Mouse (Mus musculus) kidney, adult 11 months (tissue): Measurements from ENCODE around the gene Scg3.
"Not testable (repeated sequence)": the region's sequence is repeated elsewhere in the genome, so short reads cannot be mapped to it uniquely, and the experiment has no call there.

ENCODE experiments used
- DNase-seq: peaks from one replicate; pipeline ENCODE4 v3.0.0; 2022

Scg3 gene

DNA sequence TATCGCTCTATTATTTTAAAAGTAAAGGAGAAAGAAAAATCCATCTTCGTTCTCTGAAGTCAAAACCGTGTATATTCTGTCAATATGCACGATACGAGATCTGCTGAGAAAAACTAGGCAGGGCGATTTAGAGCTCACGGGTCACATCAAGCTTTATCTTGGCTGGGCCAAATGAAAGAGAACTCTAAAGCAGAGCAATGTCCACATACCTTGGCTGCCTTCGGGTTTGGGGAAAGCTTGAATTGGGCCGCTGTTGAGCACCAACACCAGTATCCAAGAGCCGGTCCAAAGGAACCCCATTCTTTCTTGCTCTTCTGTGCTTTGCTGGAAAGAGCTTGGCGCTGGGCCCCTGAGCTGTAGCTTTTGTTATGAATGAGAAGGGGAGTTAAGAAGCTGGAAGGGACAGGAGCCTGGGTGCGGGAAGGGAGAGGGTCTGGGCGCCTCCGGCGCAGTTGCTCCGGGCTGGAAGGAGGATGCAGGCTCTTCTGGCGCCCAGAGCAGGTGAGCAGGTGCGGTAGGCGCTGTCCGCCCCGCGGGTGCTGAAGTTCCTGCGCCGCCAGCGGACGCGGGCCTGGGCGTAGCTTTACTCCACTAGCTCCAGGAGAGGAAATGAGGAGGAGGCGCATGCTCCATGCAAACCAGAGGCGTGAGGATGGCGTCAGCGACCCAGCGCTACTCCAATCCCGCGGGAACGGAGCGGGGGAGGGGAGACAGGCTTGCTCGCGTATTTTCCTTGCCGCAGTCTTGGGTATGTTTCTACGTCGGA, at the start of gene Scg3:
Gene Scg3 (minus strand): TSS at position 631 of the 766 bp plus-strand sequence.
- DNase-seq = peak; percentile 33

DNA sequence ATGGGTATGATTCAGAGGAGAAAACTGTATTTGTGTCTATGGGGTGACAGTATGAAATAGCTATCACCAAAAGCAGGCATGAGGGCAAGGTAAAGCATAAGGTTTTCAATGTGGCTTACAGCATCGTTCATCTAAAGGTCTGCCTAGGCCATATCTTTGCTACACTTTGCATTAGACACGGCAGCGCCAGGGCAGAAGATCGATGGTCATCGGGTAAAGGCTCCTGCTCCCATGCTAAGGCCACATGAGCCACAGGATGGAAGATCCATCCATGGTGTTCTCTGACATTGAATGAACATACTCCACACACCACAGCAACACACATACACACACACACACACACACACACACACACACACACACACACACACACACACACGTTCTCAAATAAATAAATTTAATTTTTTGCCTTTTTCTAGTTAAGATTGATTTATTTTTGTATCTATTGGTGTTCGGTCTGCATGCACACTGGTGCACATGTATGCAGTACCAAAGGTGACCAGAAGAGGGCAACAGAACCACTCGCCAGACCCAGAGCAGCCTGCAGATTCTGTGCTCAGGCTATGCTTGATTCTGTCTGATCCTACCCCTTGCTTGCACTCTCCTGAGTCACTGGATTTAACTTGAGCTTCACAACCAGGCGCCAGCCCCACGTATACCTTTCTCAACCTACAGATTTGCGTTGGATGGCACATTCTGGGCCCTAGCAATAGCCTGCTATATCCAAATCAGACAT, 36.3 kb upstream of the Scg3 start:
- DNase-seq = peak; percentile 14

DNA sequence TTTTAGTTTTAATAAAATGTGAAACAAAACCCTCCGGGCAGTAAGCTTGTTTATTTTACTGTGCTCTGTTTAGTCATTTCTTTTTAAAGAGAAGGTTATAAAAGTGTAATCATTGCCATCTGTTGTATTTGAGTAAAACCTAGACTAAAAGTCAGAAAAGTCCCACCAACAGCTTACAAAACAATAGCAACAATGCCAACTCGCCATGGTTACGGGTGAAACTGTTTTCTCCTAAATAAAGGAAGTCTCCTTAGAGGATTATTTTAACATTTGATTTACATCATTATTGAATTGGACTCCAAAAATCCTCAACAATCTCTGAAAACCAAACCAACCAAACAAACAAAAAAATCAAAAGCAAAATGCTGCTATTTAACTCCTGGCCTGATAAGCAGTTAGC, 35.6 kb upstream of the Scg3 start:
- DNase-seq = no peak

DNA sequence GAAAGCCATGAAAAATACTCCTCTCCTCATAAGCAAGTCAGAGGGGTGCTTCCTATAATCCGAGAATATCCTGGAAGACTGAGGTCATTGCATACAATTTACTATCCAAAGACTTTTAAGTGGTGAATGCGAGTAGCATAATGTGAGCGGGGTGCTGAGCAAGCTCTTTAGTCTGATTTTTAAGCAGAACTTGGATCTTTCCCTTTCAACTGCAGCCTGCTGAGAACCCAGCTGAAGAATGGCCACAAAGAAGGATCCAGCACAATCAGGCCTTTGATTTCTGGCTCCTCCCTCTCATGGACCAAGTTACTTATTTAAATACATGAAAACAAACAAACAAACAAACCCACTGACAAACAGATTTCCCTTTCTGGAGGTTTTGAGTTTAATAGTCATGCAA, 916 bp upstream of the Scg3 start:
- no peak for DNase-seq

DNA sequence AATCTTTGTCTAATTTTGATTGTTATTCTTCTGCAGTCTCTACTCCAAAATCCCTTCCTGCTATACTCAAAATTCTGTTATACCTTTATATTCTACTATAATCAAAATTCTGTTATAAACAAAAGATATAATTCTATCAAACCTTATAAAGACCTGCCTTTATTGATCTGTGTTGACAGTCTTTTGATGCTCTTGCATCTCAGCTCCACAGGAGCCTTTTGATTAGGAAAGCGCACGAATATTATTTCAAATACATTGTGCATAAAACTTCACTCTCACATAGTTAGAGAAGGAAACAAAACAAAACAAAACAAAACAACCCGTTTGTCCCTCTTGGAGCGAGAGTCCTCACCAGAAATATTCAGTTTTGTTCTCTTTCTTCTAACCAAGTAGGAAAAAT, 436 bp upstream of the Scg3 start:
- DNase-seq = no peak

DNA sequence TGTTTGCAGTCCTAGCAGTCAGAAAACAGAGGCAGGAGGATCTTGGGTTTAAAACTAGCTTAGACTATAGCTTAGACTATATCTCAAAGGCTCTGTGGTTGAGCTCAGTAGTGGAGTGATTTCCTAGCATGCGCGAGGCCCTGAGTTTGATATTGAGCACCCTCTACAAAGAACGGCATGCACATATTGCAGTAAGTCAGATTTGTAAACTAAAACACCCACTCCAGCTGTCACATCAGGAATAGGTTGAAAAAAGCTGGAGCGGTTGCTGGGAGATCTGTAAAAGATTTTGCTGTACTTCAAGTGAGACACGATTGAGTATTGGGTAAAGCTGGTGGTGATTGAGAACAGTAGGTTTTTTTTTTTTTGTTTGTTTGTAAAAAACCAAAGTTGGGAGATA, 3.2 kb downstream of the Scg3 start:
- no peak for DNase-seq

DNA sequence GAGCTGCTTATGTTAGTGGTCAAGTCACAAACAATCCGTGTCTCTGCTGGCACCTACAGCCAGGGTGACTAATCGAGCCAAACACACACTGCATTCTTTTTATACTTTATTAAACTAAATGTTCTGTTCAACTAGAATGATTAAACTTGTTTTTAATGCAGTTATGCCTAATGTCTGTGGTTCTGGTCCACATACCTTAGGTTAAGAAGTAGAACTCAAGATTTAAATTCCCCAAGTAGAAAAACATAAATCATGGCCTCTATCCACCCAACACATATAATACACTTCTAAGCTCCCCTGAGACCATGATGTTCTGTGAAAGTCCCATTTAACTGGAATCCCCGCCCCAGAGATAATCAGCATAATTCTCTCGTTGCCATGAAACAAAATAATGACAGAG, 4.2 kb downstream of the Scg3 start:
- no peak for DNase-seq

DNA sequence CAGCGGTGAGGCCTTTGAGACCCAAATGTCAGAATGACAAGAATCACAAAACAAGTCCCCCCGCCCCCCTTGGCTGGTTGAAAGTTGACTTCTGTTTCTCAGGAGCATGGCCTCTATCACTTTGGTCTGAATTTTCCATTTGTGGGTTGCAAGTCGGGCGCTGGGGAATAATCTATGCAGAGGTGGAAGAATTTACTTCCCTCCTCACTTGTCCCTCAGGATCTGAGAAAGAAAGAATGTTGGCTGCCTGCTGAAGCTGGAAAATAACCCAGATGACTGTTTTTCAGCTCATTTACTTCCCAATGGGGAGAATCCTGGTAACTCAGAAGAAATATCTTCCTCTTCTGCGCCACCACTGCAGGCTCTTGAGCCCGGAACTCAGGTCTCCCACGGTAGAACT, 5.5 kb downstream of the Scg3 start:
- DNase-seq = no peak

DNA sequence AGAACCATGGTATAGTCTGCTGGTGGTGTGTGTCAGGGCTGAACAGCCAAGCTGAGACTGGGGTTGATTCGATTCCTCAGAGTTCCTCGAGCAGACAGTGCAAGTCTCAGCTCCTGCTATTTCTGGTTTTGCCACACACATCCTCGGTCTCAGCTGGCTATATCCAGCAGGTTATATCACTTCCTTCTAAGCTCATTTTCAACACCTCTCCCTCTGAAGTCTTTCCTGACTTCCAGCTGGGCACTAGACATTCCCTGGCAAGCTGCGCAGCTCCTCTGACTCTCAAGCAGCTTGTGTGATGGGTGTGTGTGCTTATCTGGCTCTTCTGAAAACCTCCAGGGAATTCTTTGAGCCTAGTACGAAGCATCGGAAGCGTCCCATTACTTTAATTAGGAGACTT, 7.6 kb downstream of the Scg3 start:
- no peak for DNase-seq

DNA sequence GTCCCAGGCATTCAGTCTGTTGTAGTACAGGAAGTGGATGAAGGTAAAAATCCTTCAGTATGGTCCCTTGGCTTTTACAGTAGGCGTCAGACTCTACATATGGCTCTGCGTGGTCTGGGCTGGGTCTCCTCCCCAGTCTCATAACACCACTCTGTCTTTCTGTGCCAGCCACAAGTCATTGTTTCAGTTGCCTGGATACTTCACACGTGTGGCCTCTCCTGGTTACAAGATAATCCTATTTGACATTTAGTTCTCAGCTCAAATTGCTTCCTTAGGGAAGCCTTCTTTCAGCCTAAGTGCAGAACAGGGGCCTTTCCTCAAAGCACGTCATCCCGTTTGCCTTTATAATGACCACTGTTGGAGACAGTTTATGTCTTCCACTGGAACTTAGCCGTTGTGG, 11.1 kb downstream of the Scg3 start:
- no peak for DNase-seq

DNA sequence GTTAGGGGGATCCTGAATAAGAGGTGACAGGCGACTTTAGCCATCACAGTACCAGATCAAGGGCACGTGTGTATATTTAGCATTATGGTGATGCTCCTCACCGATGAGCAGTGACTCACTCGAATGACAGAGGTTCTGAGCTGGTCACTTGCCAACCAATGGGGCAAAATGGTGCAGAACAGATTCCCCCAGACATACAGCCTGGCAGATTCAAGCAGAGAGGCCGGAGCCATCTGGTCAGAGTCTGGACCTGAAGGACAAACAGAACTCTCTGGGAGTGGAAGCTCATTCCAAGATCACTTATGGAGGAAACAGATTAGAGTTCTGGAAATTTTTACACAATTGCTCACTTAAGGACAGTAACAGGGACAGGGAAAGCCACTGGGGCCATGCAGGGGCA, 17.2 kb downstream of the Scg3 start:
- DNase-seq = no peak

DNA sequence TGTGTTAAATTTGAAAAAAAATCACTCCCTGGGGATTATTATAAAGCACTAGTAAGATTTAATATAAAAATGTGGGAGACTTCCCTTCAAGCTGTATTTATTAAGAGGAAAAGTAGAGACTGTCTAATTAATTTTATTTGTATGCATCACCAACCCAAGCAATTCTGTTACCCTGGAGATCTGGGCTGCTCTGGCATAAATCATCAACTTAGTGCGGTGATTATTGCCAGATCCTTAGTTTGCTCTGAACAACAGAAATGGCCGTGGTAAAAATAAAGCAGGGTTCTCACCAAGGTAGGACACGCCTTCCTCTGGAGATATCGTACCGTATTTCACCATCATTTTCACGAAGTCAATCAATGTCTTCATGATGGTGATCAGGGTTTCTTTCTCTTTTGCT, 18.5 kb downstream of the Scg3 start:
- no peak for DNase-seq

DNA sequence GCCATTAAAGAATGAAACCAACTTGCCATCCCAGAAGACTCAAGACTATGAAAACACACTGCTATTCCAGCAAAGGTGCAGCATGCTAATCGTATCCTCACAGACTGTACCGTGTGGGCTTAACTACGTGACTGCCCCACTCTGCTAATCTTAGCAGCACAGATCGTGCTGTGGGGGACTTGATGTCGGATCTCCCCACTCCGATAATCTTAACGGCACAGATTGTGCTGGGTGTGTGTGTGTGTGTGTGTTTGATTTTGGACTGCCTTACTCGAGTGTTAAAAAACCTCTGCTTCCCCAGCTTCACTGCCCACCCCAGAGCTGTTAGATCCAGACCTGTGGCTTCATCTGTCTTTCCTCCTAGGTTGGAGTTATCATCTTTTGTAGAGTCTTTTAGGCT, 22.9 kb downstream of the Scg3 start:
- no peak for DNase-seq

DNA sequence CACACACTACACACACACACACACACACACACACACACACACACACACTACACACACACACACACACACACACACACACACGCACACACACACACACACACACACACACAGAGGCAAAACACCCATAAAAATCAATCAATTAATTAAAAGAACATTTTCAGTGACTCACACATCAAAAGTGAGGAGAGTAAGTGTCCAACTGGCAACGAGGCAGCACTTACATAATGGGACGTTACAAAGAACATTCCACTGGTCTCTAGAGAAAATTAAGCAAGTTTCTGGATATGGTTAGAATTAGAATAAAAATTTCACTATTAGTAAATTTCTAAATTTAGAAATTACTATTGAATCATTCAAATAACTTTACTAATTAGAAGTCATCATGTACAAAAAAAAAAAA, 27.4 kb downstream of the Scg3 start:
- DNase-seq = not testable (repeated sequence)

DNA sequence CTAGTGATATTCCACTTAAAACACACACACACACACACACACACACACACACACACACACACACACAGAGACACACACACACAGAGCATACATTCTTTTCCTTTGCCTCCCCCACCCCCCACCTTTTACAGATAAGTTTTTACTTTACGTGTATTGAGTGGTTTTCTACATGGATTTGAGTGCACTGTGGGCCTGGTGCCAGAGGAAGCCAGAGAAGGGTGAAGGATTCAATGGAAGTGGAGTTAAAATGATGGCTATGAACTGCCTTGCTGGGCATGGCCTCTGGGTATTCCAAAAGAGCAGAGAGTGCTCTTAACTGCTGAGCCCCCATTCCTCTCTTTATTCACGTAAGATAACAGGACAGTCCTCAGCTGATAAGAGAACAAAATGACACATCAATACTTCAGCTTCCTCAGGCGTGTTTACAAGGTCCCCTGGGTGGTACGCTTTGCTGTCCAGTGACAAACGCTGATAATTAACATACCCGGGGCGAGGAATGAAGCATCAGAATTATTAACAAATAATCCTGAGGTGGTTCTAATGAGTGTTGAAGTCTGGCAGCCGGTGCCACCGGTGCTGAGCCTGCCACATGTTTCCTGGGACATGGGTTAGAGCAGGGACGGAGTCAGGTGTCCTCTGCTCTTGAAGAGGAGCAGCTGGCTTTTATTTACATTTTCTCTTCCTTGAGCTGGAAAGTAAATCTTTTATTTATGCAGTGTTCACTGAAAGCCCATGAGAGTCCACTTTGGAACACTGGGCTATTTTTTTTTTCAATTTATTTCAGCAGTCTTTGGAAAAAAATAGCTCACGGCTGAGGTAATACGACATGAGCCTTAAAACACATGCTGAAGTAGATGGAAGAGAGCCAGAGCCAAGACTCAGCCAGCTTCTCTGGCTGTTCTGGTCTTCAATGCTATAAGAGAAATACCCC, 29.6 kb downstream of the Scg3 start:
- no peak for DNase-seq

DNA sequence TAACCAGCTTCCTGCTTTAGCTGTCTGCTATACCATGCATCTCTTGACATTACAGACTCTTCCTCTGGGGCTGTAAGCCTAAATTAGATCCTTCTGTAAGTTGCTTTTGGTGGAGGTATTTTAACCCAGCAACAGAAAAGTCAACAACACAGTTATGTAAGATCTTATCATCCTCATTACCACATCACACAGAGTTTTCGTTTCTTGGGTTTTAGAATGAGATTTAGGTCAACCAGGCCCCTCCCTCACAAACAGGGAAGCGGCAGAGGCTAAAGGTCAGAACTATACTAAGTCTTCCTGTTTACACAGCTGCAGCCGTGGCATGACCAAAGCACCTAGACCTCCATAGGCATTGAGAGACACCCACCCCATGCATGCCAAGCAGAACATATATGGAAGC, 38.5 kb downstream of the Scg3 start:
- DNase-seq = no peak

DNA sequence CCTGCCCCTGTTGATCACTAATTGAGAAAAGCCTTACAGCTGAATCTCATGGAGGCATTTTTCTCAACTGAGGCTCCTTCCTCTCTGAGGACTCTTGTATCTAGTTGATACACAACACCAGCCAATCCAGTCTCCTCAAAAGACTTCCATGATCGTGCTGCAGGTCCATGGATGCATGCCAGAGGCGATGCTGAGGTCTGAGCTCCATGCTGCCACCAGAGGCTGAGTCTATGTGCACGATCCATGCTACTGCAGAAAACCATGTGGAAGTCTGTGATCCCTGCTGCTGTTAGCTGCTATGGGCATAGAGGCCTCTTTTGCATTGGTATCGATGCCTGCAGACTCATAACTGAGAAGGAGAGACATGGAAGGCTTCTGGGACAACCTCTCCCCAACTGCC, 49.6 kb downstream of the Scg3 start:
- no peak for DNase-seq

DNA sequence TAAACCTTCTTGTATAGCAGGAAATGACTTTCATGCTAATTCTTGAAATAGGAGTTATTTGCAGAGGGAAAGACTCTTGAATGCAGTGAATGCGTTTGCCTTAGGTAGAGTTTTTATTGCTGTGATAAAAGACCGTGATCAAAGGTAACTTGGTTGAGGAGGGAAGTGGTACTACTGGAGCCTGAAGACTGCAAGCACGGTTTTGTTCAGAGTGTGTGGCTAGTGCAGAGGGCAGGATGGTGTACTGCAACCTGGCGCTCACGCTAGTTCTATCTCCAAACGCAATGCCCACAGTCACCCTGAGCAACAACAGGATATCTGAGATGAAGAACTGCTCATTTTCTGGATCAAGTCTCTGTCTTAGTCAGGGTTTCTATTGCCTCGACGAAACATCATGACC, 50.3 kb downstream of the Scg3 start:
- DNase-seq = no peak

DNA sequence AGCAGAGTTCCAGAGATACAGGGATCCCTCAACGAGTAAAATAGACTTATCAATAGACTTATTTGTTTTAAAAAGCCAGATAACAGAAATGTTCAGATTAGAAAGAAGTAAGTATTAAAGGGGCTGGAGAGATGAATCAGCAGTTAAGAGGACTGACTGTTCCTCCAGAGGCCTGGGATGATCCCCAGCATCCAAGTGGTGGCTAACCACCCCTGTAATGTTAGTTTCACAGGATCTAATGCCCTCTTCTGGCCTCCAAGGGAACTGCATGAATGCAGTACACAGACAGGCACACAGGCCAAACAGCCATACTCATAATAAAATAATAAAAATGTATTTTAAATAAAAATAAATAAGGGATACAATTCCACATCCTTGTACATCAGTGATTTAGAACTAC, 51.0 kb downstream of the Scg3 start:
- no peak for DNase-seq

DNA sequence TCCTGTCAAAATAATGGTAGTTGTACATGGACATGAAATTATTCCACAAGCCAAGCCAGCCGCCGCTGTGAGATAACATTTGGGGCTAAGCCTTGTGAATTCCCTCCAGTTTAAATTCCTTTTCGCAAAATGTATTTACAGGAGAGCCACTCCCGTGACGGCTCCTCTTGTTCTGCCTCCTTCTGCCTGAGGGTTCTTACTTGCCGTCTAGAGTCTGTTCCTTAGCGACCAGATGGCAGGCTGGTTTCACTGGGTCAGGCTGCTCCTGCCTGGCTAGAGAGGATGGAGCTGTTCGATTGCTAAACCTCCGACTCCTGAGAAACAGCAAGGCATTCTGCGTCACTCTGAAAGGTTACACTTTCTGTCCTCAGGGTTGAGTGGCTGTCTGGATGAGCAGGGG, 51.7 kb downstream of the Scg3 start:
- no peak for DNase-seq

DNA sequence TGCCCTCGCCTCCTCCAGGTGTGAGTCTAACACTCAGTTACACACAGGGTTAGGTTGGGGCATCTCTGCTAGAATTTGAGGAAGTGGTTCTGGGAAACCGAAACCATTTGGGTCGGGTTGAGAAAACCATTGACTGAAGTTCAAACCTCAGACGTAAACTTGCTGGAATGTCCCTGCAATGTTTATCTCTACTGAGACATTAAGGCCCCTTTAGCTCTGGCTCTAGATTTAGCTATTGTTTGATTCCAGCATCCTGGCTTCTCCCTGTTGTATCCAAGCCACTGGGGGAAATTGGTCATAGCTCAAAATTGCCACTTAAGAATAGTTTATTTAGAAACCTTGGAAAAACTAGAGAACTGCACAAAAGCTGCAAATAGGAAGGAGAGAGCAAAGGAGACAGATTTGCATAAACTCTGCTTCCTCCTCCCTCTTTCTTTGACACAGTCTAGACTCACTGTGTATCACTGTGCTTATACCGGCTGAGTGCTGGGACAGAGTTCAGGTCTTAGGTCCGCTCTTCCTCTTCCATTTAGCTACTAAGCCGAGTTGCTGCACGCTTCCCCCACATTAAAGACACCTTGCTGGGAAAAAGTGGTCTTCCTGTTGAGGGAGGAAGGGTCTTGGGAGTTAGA, 52.9 kb downstream of the Scg3 start:
- no peak for DNase-seq

DNA sequence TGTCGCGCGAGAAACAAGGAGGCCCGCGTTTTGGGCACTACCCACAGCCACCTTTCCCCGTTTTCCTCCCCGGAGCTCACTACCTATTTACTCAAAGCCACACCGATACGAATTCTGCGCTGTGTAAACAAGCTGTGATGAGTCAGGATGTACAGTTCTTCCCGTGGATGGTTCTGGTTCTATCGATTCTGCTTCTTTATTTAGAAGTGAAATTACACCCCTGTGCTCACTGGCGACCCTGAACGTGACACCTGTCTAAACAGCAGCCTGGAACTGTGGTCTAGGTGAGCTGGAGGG, 57.6 kb downstream of the Scg3 start:
- DNase-seq = no peak

DNA sequence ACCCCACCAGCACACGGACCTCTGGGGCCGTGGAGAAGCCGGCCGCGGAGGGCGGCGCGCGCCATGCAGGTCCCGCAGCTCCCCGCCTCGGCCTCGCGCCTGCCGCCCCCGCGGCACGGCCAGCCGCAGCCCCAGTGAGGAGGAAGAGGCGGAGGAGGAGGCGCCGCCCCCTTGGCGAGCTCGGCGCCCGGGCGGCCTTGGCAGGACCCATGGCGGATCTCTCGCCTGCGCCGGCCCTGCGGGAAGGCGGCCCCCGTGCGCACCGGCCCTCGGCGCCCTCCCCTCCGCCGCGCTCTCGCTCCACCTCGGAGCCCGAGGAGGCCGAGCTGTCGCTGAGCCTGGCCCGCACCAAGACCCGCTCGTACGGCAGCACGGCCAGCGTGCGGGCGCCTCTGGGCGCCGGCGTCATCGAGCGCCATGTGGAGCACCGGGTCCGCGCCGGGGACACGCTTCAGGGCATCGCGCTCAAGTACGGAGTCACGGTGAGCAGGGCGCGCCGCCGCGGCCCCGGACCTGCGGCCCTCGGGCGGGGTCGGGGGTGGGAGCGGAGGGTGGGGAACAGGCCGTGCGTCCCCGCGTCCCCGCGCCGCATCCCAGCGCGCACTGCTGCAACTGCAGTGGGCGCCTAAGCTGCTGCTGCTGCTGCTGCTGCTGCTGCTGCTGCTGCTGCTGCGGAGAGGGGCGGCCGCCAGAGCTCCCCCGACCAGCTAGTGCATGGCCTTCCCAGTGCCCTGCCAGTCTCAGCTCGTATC, 58.1 kb downstream of the Scg3 start, which contains the start of gene Lysmd2:
Gene Lysmd2 (plus strand): TSS at position 186 of the 752 bp plus-strand sequence.
- DNase-seq = peak; percentile 9
